Mouse (Mus musculus): ENCODE measurements at regions not wholly inside any gene's neighbourhood (a gene's known extent, or its start where the extent isn't known, plus 50 kb on each side); places are given as distances from the start of the nearest gene placed in this dataset.

DNA sequence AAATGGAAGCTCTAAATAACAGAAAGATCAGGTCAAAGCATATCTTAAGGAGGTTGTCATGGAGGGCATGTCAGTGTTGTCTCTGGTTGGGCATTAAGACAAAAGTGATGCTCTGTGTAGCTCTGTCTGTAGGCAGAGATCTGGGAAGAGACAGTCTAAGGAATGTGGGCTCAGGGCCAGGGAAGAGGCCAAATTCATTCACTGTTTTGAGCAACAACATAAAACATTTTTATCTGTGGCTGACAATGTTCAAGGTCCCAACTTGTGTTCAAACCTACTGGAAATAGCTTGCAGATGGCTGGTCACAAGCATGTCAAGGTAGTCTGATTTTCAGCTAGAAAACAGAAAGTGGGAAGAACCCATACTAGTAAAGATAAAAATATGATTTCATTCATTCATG lies 374.6 kb upstream of the Fam49a start:
- TF ChIP-seq POLR2A (IDR thresholded peaks at IDR 0.05; ENCODE audit: low read depth, low read length), result no peak
- no peak for TF ChIP-seq CTCF (conservative IDR thresholded peaks at IDR 0.05; ENCODE audit: insufficient read depth, insufficient read length, low read depth, low read length)
